Mouse (Mus musculus) spleen, adult 2 months (tissue): ENCODE measurements around the gene Trim46. TPM values are rescaled to one million over a fixed set of nuclear protein-coding genes. Genes with fewer than 3 reads are reported as not detected.

Experiments used
- DNase-seq, 2 experiments: peaks; one replicate each; pipeline versions ENCODE4 v3.0.0 to v3.0.0-alpha.2; 2012 to 2021; ENCODE audit warnings: low spot score in 2 of 2, low read depth in 1 of 2
- H3K27ac ChIP-seq: fragments of 200-500 bp; 2 replicates; pipeline ENCODE4 v1.5.1; 2012; ENCODE audit warnings: low read length, inconsistent platforms; ENCODE audit not compliant: insufficient read depth
- H3K27me3 ChIP-seq: fragments of 200-500 bp; 2 replicates; pipeline ENCODE4 v1.6.1; 2012; ENCODE audit warnings: mild to moderate bottlenecking, moderate library complexity, low read length, inconsistent platforms; ENCODE audit not compliant: control insufficient read depth, insufficient read depth
- H3K36me3 ChIP-seq: fragments of 200-500 bp; 2 replicates; pipeline ENCODE4 v1.6.1; 2012; ENCODE audit warnings: mild to moderate bottlenecking, low read length, inconsistent platforms; ENCODE audit not compliant: control insufficient read depth, insufficient read depth
- H3K4me1 ChIP-seq: fragments of 200-500 bp; 2 replicates; pipeline ENCODE4 v1.6.1; 2011; ENCODE audit warnings: inconsistent platforms; ENCODE audit not compliant: control insufficient read depth, insufficient read depth, insufficient read length
- H3K4me3 ChIP-seq: fragments of 200-500 bp; 2 replicates; pipeline ENCODE4 v1.5.1; 2011; ENCODE audit warnings: mild to moderate bottlenecking, inconsistent platforms; ENCODE audit not compliant: insufficient read depth, insufficient read length; ENCODE audit errors: extremely low read depth
- CTCF ChIP-seq: fragments of 200-500 bp; IDR thresholded peaks from 2 replicates; pipeline ENCODE4 v1.5.1; 2011; ENCODE audit warnings: mild to moderate bottlenecking, inconsistent platforms; ENCODE audit not compliant: insufficient read depth, insufficient read length, insufficient replicate concordance; ENCODE audit errors: extremely low read depth
- POLR2A ChIP-seq: fragments of 200-500 bp; IDR thresholded peaks from 2 replicates; pipeline ENCODE4 v1.6.1; 2011; ENCODE audit warnings: low read depth, low read length, inconsistent platforms
- WGBS: fragments of 180-500 bp; shearing (Covaris S2); methylation state at CpG from one replicate; pipeline ENCODE4 v1.1.7; 2018; 5-methylcytosine and 5-hydroxymethylcytosine counted together
- polyA plus RNA-seq: library from polyadenylated mRNA; depleted of rRNA; stranded (reverse); fragments of >200 nt; gene quantifications from 2 replicates; pipeline ENCODE4 v1.2.3, GENCODE M21; 2012

The Trim46 gene
- polyA plus RNA-seq, 1 experiment, result 3.6 TPM

GRCm38 (mm10) chr3:89208736-89209135 is 37.4 kb downstream of the Trim46 start:
- WGBS, result 92% methylated on average over 6 of the region's 6 CpGs
- DNase-seq, result no peak
- Histone ChIP-seq H3K27me3 (no peaks in the 10 kb centered on the region), H3K4me3 (no peak overlapping the region), H3K4me1 (no peaks in the 10 kb centered on the region), H3K36me3 (peaks cover 39% of the 10 kb centered on the region), H3K27ac (no peak overlapping the region)
- TF ChIP-seq CTCF (no peak), POLR2A (no peak)

DNA sequence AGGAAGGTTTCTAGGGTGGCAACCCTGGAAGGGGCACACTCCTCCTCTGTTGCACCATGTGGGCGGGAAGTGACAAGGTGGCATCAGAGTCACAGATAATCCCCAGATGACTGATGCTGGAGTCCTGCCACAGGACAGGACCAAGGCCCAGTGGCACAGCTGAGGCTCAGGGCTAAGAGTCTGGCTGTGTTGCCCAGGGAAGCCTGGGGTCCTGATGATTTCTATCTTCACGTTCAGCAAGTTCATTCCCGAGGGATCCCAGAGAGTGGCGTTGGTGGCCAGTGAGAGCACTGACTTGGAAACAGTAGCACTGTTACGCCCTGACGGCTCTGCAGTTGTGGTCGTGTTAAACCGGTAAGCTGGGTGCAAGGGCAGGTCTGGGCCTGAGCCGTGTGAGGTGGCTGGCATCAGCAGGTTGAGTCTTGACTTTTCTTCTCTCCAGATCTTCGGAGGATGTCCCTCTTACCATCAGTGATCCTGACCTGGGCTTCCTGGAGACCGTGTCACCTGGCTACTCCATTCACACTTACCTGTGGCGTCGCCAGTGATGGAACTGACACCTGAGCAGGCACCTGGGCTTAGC is 37.9 kb downstream of the Trim46 start:
- Histone ChIP-seq H3K27me3 (no peaks in the 10 kb centered on the region), H3K36me3 (peaks cover 39% of the 10 kb centered on the region), H3K4me3 (no peak overlapping the region), H3K4me1 (peaks cover 3% of the 10 kb centered on the region; the same call in 1 of the 2 replicates), H3K27ac (no peak overlapping the region)
- 76% methylated on average over 13 of the region's 13 CpGs for WGBS
- no peak for TF ChIP-seq CTCF
- no peak for TF ChIP-seq POLR2A
- no peak for DNase-seq

GRCm38 (mm10) chr3:89206695-89207094 is 39.4 kb downstream of the Trim46 start:
- no peak for DNase-seq
- no peak overlapping the region for H3K27ac ChIP-seq
- 86% methylated on average over 2 of the region's 2 CpGs for WGBS
- peaks cover 4% of the 10 kb centered on the region; the same call in 1 of the 2 replicates for H3K4me1 ChIP-seq
- TF ChIP-seq CTCF, result no peak
- TF ChIP-seq POLR2A, result no peak
- no peak overlapping the region for H3K4me3 ChIP-seq
- no peaks in the 10 kb centered on the region for H3K27me3 ChIP-seq
- peaks cover 39% of the 10 kb centered on the region for H3K36me3 ChIP-seq

DNA sequence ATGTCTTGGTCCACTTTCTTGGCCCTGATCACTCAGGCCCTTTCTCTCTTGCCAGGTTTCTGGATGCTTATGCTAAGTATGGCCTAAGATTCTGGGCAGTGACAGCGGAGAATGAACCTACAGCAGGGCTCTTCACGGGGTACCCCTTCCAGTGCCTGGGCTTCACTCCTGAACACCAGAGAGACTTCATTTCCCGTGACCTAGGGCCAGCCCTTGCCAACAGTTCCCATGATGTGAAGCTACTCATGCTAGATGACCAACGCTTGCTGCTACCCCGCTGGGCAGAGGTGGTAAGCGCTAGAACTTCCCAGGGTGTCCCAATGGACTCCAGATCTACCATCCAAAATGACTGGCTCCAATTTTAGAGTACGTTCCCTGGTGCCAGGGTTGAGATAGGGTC is 40.0 kb downstream of the Trim46 start:
- H3K4me3 ChIP-seq, result no peak overlapping the region
- 91% methylated on average over 7 of the region's 7 CpGs for WGBS
- H3K36me3 ChIP-seq, result peaks cover 39% of the 10 kb centered on the region
- H3K4me1 ChIP-seq, result peaks cover 4% of the 10 kb centered on the region; the same call in 1 of the 2 replicates
- no peak overlapping the region for H3K27ac ChIP-seq
- no peaks in the 10 kb centered on the region for H3K27me3 ChIP-seq
- no peak for DNase-seq
- TF ChIP-seq CTCF, result no peak
- no peak for TF ChIP-seq POLR2A

GRCm38 (mm10) chr3:89203142-89203514 is 43.0 kb downstream of the Trim46 start:
- TF ChIP-seq CTCF (no peak), POLR2A (no peak)
- Histone ChIP-seq H3K27ac (no peak overlapping the region), H3K4me1 (peaks cover 4% of the 10 kb centered on the region; the same call in 1 of the 2 replicates), H3K4me3 (peak overlapping the region; percentile 72), H3K36me3 (peaks cover 26% of the 10 kb centered on the region), H3K27me3 (no peaks in the 10 kb centered on the region)
- DNase-seq, result no peak
- WGBS, result 26% methylated on average over 5 of the region's 5 CpGs

DNA sequence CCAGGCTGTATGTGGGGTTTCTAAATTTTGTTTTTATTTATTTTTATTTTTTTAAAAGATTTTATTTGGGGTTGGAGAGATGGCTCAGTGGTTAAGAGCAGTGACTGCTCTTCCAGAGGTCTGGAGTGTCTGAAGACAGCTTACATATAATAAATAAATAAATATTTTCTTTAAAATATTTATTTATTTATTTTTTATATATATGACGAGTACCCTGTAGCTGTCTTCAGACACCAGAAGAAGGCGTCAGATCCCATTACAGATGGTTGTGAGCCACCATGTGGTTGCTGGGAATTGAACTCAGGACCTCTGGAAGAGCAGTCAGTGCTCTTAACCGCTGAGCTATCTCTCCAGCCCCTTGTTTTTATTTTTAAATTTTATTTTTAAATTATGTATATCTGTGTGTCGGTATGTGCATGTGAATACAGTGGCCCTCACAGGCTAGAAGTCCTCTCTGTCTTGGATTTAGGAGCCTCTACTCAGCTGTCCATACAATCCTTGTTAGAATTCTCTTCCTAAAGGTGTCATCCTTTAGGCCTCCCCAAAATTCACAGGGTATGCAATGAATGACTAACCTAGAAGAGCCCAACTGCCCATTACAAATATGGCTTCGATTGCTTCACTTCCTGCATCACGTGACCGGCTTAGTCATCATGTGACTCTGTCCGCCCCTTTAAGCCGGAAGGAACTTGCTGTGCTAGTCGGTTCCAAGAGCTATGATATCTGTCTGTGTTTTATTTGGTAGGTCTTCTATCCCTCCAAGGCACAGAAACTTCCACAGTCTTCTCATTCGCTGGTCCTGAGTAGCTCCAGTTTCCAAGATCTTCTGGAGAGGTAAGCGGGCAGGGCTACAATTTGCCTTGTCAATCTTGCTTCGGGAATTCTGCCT is 43.6 kb downstream of the Trim46 start, which contains the start of gene Gba:
Gene Gba (plus strand): TSS at position 676 of the 889 bp plus-strand sequence.
- peak; percentile 79 to 82 for DNase-seq
- H3K36me3 ChIP-seq, result peaks cover 21% of the 10 kb centered on the region
- peak within 1 kb of the TSS; percentile 72 for H3K4me3 ChIP-seq
- TF ChIP-seq POLR2A (no peak), CTCF (no peak)
- 23% methylated on average over 13 of the region's 13 CpGs for WGBS
- no peak within 1 kb of the TSS for H3K27ac ChIP-seq
- H3K4me1 ChIP-seq, result peaks cover 4% of the 10 kb centered on the region; the same call in 1 of the 2 replicates
- H3K27me3 ChIP-seq, result no peaks in the 10 kb centered on the region
